Mouse (Mus musculus): ENCODE data around the gene Gjd3. TPM values are rescaled to one million over a fixed set of nuclear protein-coding genes. Genes with fewer than 3 reads are reported as not detected.

The Gjd3 gene
- polyA plus RNA-seq, 1 experiment from 2014 or later = not detected

GRCm38 (mm10) chr11:98962421-98963095, 20.3 kb downstream of the Gjd3 start:
- DNase-seq (no peak), ATAC-seq (ENCODE audit: insufficient read depth) (no peak)
- WGBS = 10% methylated on average over 12 of the region's 12 CpGs
- Histone ChIP-seq H3K4me1 (ENCODE audit: insufficient read depth) (peaks cover 48% of the 10 kb centered on the region), H3K27ac (ENCODE audit: low read depth) (peak overlapping the region; percentile 87), H3K9me3 (ENCODE audit: low read depth, low read length) (no peaks in the 10 kb centered on the region), H3K27me3 (ENCODE audit: insufficient read depth, low read length) (no peaks in the 10 kb centered on the region), H3K4me3 (ENCODE audit: low read depth, low read length) (peak overlapping the region; percentile 71), H3K4me2 (peak overlapping the region; percentile 100), H3K36me3 (ENCODE audit: insufficient read depth) (peaks cover 24% of the 10 kb centered on the region), H3K9ac (peak overlapping the region; percentile 40; the same call in 1 of the 2 replicates)
- TF ChIP-seq CTCF (IDR thresholded peaks at IDR 0.05; ENCODE audit: low read depth) = no peak

GRCm38 (mm10) chr11:98961766-98962165, 21.1 kb downstream of the Gjd3 start:
- DNase-seq (no peak), ATAC-seq (ENCODE audit: insufficient read depth) (no peak)
- H3K4me3 ChIP-seq (ENCODE audit: low read depth, low read length) = peak overlapping the region; percentile 71
- no peak for TF ChIP-seq CTCF (IDR thresholded peaks at IDR 0.05; ENCODE audit: low read depth)
- peak overlapping the region; percentile 100 for H3K4me2 ChIP-seq
- no peaks in the 10 kb centered on the region for H3K9me3 ChIP-seq (ENCODE audit: low read depth, low read length)
- peak overlapping the region; percentile 72 for H3K9ac ChIP-seq
- H3K4me1 ChIP-seq (ENCODE audit: insufficient read depth) = peaks cover 43% of the 10 kb centered on the region
- H3K27ac ChIP-seq (ENCODE audit: low read depth) = no peak overlapping the region
- H3K27me3 ChIP-seq (ENCODE audit: insufficient read depth, low read length) = no peaks in the 10 kb centered on the region
- WGBS = 6% methylated on average over 8 of the region's 8 CpGs
- peaks cover 20% of the 10 kb centered on the region for H3K36me3 ChIP-seq (ENCODE audit: insufficient read depth)

DNA sequence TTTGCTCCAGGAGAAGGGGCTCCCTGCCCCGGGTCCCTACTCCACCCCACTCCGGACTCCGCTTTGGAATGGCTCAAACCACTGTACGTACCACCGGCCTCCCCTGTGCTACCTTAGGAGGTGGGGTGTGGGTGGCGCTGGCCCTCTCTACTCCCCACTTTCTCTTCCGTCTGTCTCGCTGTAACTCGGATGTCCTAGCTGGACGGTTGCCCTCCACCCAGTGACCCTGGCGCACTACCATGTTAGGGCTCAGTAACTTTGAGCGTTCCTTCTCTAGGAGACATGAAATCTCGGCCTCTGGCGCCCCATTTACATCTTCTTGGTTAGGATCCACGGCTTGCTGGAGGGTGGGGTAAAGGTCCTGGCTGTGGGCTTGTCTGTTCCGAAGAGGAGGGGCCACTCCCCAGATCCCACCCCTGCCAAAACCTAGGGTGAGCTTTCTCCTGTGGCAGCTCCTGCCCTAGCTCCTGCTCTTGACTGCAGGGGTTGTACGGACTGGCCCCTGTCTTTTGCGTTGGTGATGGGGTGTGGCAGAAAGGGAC, 21.7 kb downstream of the Gjd3 start:
- Histone ChIP-seq H3K27me3 (ENCODE audit: insufficient read depth, low read length) (no peaks in the 10 kb centered on the region), H3K4me3 (ENCODE audit: low read depth, low read length) (peak overlapping the region; percentile 71), H3K36me3 (ENCODE audit: insufficient read depth) (peaks cover 14% of the 10 kb centered on the region), H3K4me2 (peak overlapping the region; percentile 100), H3K4me1 (ENCODE audit: insufficient read depth) (peaks cover 36% of the 10 kb centered on the region), H3K9me3 (ENCODE audit: low read depth, low read length) (no peaks in the 10 kb centered on the region), H3K9ac (peak overlapping the region; percentile 72), H3K27ac (ENCODE audit: low read depth) (peak overlapping the region; percentile 82; the same call in 1 of the 2 replicates)
- ATAC-seq (ENCODE audit: insufficient read depth) (no peak), DNase-seq (no peak)
- no peak for TF ChIP-seq CTCF (IDR thresholded peaks at IDR 0.05; ENCODE audit: low read depth)
- 4% methylated on average over 18 of the region's 18 CpGs for WGBS

DNA sequence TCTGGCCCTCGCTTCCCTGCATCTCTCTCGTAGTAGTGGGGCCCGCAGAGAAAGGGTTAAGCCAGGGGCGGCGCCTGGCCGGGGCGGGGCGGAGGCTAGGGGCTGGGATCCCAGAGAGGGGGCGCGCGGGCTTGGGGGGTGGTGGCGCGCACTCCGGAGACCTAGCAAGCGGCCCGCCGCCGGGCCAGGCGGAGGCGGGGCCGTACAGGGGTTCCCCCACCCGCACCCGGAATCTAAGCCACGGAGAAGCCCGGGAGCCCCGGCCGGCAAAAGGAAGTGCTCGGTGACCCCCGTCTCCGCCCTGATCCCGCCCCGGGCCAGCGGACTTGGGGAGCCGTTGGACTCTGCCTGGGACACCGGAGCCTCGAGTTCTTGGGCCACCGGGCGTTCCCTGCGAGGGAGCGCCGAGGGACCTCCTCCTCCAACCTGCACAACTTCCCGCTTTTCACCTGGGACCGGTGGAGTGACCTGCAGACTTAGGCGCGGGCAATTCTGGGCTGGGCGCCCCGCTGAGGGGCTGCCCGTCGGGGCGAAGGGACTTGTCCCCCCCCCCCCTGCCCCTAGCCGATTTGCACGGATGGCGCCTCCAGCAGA, 22.4 kb downstream of the Gjd3 start:
- DNase-seq = peak; percentile 88
- Histone ChIP-seq H3K4me1 (ENCODE audit: insufficient read depth) (peaks cover 33% of the 10 kb centered on the region), H3K27ac (ENCODE audit: low read depth) (peak overlapping the region; percentile 82), H3K27me3 (ENCODE audit: insufficient read depth, low read length) (no peaks in the 10 kb centered on the region), H3K9ac (peak overlapping the region; percentile 72), H3K4me3 (ENCODE audit: low read depth, low read length) (peak overlapping the region; percentile 71), H3K36me3 (ENCODE audit: insufficient read depth) (peaks cover 14% of the 10 kb centered on the region), H3K4me2 (peak overlapping the region; percentile 100), H3K9me3 (ENCODE audit: low read depth, low read length) (no peaks in the 10 kb centered on the region)
- under 1% methylated on average over 52 of the region's 53 CpGs for WGBS
- peak; percentile 7 for ATAC-seq (ENCODE audit: insufficient read depth)
- TF ChIP-seq CTCF (IDR thresholded peaks at IDR 0.05; ENCODE audit: low read depth) = no peak

GRCm38 (mm10) chr11:98959437-98960312, 23.1 kb downstream of the Gjd3 start:
- H3K27ac ChIP-seq (ENCODE audit: low read depth) = peak overlapping the region; percentile 82
- no peaks in the 10 kb centered on the region for H3K9me3 ChIP-seq (ENCODE audit: low read depth, low read length)
- DNase-seq (peak; percentile 92), ATAC-seq (ENCODE audit: insufficient read depth) (peak; percentile 9)
- peaks cover 9% of the 10 kb centered on the region; the same call in 1 of the 2 replicates for H3K36me3 ChIP-seq (ENCODE audit: insufficient read depth)
- H3K4me3 ChIP-seq (ENCODE audit: low read depth, low read length) = peak overlapping the region; percentile 71
- under 1% methylated on average over 43 of the region's 43 CpGs for WGBS
- H3K4me2 ChIP-seq = peak overlapping the region; percentile 100
- no peak for TF ChIP-seq CTCF (IDR thresholded peaks at IDR 0.05; ENCODE audit: low read depth)
- peaks cover 33% of the 10 kb centered on the region for H3K4me1 ChIP-seq (ENCODE audit: insufficient read depth)
- no peaks in the 10 kb centered on the region for H3K27me3 ChIP-seq (ENCODE audit: insufficient read depth, low read length)
- H3K9ac ChIP-seq = peak overlapping the region; percentile 72

DNA sequence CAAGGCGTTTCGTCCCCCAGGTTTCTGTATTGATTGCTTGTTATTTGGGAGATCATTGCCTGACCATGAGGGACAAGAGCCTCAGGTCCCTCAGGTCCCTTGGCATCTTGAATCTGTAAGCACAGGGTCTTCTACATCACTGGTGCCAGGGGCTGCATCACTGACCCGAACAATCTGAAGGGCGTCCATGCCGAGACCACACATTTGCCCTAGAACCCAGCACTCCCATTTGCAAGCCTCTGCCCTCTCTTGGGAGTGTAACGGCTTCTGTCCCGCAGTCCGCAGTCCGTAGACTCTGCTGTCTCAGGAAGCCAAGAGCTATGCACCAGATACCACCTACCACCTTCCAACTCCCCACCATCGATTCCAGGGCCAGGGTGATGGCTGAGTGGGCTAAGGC, 26.5 kb downstream of the Gjd3 start:
- DNase-seq = no peak
- ATAC-seq (ENCODE audit: insufficient read depth) = no peak
- H3K4me1 ChIP-seq (ENCODE audit: insufficient read depth) = peaks cover 39% of the 10 kb centered on the region
- no peak overlapping the region for H3K9ac ChIP-seq
- H3K4me2 ChIP-seq = no peak overlapping the region
- no peaks in the 10 kb centered on the region for H3K9me3 ChIP-seq (ENCODE audit: low read depth, low read length)
- no peak overlapping the region for H3K27ac ChIP-seq (ENCODE audit: low read depth)
- H3K27me3 ChIP-seq (ENCODE audit: insufficient read depth, low read length) = no peaks in the 10 kb centered on the region
- H3K36me3 ChIP-seq (ENCODE audit: insufficient read depth) = peaks cover 26% of the 10 kb centered on the region
- TF ChIP-seq CTCF (IDR thresholded peaks at IDR 0.05; ENCODE audit: low read depth) = no peak
- 67% methylated on average over 10 of the region's 10 CpGs for WGBS
- H3K4me3 ChIP-seq (ENCODE audit: low read depth, low read length) = no peak overlapping the region

All from lung, embryonic 14.5 days (tissue).